Mouse (Mus musculus) liver, embryonic 14.5 days (tissue): ENCODE data around the gene Dhrs3.

ENCODE experiments used
- CTCF ChIP-seq: IDR thresholded peaks from 2 replicates; pipeline ENCODE4 v1.5.1; 2016; ENCODE audit warnings: antibody characterized with exemption, low read depth, control low read depth
- EP300 ChIP-seq: IDR thresholded peaks from 2 replicates; pipeline ENCODE4 v1.6.1; 2016; ENCODE audit warnings: antibody characterized with exemption, low read depth

DNA sequence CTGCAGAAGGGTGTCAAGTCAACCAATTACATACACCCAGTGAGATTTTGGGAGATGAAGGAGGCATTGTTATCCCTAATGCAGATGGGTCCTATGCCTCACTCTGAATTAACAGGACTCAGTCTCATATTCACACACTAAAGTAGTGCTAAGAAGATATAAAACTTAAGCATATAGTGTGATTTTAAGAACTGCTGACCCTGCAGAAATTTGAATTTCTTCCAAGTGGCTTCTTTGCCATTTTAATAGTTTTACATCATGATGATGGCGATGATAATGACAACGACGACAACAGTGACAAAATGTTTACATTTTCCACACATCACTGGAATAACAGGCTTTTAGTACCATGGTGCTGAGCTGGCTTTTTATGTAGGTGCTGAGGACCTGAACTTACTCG, 24.0 kb upstream of the Dhrs3 start:
- TF ChIP-seq CTCF, result no peak
- TF ChIP-seq EP300, result no peak
